Mouse (Mus musculus) kidney, postnatal 36 days (tissue): ENCODE measurements around the gene Slco2a1.
A peak's percentile ranks its signal among the peaks of the same experiment; 100 is the strongest.

Experiments
- DNase-seq, 2 experiments: peaks; one replicate each; pipeline ENCODE4 v3.0.0; 2021 to 2022; ENCODE audit warnings: mixed read lengths in 2 of 2

Slco2a1 gene

GRCm38 (mm10) chr9:103120231-103120630, 131.7 kb downstream of the Slco2a1 start:
- DNase-seq, result no peak

GRCm38 (mm10) chr9:103121546-103121945, 133.0 kb downstream of the Slco2a1 start:
- DNase-seq, result no peak

GRCm38 (mm10) chr9:103124746-103125145, 136.2 kb downstream of the Slco2a1 start:
- no peak for DNase-seq

- DNase-seq, result no peak
These were observed 145.1 kb downstream of the Slco2a1 start for GRCm38 (mm10) chr9:103133493-103134124.

- DNase-seq, result no peak
These were observed 146.0 kb downstream of the Slco2a1 start for GRCm38 (mm10) chr9:103134450-103135030.

GRCm38 (mm10) chr9:103139481-103139880, 151.0 kb downstream of the Slco2a1 start:
- peak; percentile 22 to 23 for DNase-seq

- no peak for DNase-seq
These were observed 151.9 kb downstream of the Slco2a1 start for GRCm38 (mm10) chr9:103140384-103140783.

GRCm38 (mm10) chr9:103141266-103141665, 152.8 kb downstream of the Slco2a1 start:
- DNase-seq, result no peak

- no peak for DNase-seq
These were observed 155.4 kb downstream of the Slco2a1 start for GRCm38 (mm10) chr9:103143881-103144280.

- DNase-seq, result no peak
These were observed 156.8 kb downstream of the Slco2a1 start for GRCm38 (mm10) chr9:103145351-103145750.
